Mouse (Mus musculus) liver, postnatal 0 days (tissue): ENCODE data around the gene Rsph3b. TPM values are rescaled to one million over a fixed set of nuclear protein-coding genes. Genes with fewer than 3 reads are reported as not detected.
"Not testable (repeated sequence)": the region's sequence is repeated elsewhere in the genome, so short reads cannot be mapped to it uniquely, and the experiment has no call there.

Source experiments
- ATAC-seq: fragments of 200-750 bp; cut with Nextera tagmentation; 2 replicates; pipeline ENCODE4 v1.8.0; 2017; ENCODE audit warnings: mild to moderate bottlenecking, moderate library complexity
- DNase-seq: peaks from one replicate; pipeline ENCODE4 v3.0.0-alpha.2; 2016
- H3K27ac ChIP-seq: fragments of 300-500 bp; sonication (generic); 2 replicates; pipeline ENCODE4 v1.5.1; 2014; ENCODE audit warnings: antibody characterized with exemption, moderate library complexity, mild to moderate bottlenecking, low read depth
- H3K27me3 ChIP-seq: fragments of 300-500 bp; sonication (generic); 2 replicates; pipeline ENCODE4 v1.6.1; 2014; ENCODE audit warnings: low read length, control low read depth, mixed read lengths; ENCODE audit not compliant: insufficient read depth
- H3K36me3 ChIP-seq: fragments of 300-500 bp; sonication (generic); replicated peaks from 2 replicates; pipeline ENCODE4 v1.6.1; 2014; ENCODE audit warnings: mild to moderate bottlenecking, control low read depth, low read length, moderate library complexity, mixed read lengths; ENCODE audit not compliant: insufficient read depth
- H3K4me1 ChIP-seq: fragments of 300-500 bp; sonication (generic); 2 replicates; pipeline ENCODE4 v1.6.1; 2014; ENCODE audit warnings: antibody characterized with exemption, mild to moderate bottlenecking, control low read depth; ENCODE audit not compliant: insufficient read depth
- H3K4me2 ChIP-seq: fragments of 300-500 bp; sonication (generic); 2 replicates; pipeline ENCODE4 v1.6.1; 2014; ENCODE audit warnings: low read depth, mild to moderate bottlenecking, low read length, moderate library complexity, mixed read lengths
- H3K4me3 ChIP-seq: fragments of 300-500 bp; sonication (generic); 2 replicates; pipeline ENCODE4 v1.5.1; 2014; ENCODE audit warnings: low read depth, low read length
- H3K9ac ChIP-seq: fragments of 300-500 bp; sonication (generic); replicated peaks from 2 replicates; pipeline ENCODE4 v1.6.1; 2014; ENCODE audit warnings: mild to moderate bottlenecking, moderate library complexity
- H3K9me3 ChIP-seq: fragments of 300-500 bp; sonication (generic); 2 replicates; pipeline ENCODE4 v1.6.1; 2016; ENCODE audit warnings: mild to moderate bottlenecking, control low read depth, low read length, mixed read lengths
- CTCF ChIP-seq: sonication (generic); IDR thresholded peaks from 2 replicates; pipeline ENCODE4 v1.5.1; 2016; ENCODE audit warnings: antibody characterized with exemption, low read depth
- WGBS: fragments of 180-500 bp; shearing (Covaris S2); extraction: QIAGEN DNeasy Blood & Tissue Kit; methylation state at CpG from one replicate; pipeline ENCODE4 v1.1.7; 2014; ENCODE audit not compliant: insufficient replicate concordance; 5-methylcytosine and 5-hydroxymethylcytosine counted together
- polyA plus RNA-seq: library from polyadenylated mRNA; unstranded; fragments of >200 nt; fragmentation: Nextera tagmentation; extraction: Ambion mirVana; gene quantifications from 2 replicates; pipeline ENCODE4 v1.2.1, GENCODE M21; 2015

The Rsph3b gene
- polyA plus RNA-seq, 1 experiment from 2014 or later, result 13.2 TPM

GRCm38 (mm10) chr17:6972836-6973396 is 24.4 kb upstream of the Rsph3b start:
- H3K4me1 ChIP-seq, H3K4me3 ChIP-seq, H3K9ac ChIP-seq, H3K36me3 ChIP-seq, H3K27ac ChIP-seq, DNase-seq, H3K4me2 ChIP-seq, H3K9me3 ChIP-seq, ATAC-seq, H3K27me3 ChIP-seq: not testable (repeated sequence)
- 64% methylated on average over 4 of the region's 4 CpGs for WGBS

GRCm38 (mm10) chr17:6971238-6971637 is 22.8 kb upstream of the Rsph3b start:
- H3K9me3 ChIP-seq, H3K36me3 ChIP-seq, H3K27me3 ChIP-seq, ATAC-seq, H3K9ac ChIP-seq, H3K4me2 ChIP-seq, DNase-seq, H3K4me1 ChIP-seq, H3K27ac ChIP-seq, H3K4me3 ChIP-seq: not testable (repeated sequence)
- 68% methylated on average over 8 of the region's 8 CpGs for WGBS

DNA sequence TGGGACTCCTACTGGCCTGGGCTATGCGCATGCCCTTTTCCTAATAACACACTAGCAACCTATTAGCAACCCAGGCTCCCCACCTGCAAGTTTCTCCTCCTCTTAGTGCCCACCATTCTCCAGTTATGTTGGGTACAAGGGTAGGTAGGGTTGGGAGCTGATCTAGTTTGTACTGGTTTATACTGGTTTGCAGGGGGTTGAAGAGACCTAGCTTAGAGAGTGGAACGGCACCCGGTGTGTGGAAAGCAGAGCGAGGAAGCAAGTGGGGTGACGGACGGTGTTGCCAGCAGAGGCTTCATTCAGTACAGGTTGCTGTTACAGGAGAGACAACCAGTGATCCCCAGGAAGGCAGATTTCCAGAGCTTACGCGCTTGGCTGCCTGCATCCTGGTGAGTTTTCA is 21.9 kb upstream of the Rsph3b start, which contains the start of gene Rnaset2b:
Gene Rnaset2b (plus strand): TSS at position 301 of the 400 bp plus-strand sequence.
- H3K4me3 ChIP-seq, H3K4me1 ChIP-seq, H3K27me3 ChIP-seq, H3K4me2 ChIP-seq, DNase-seq, H3K9ac ChIP-seq, H3K27ac ChIP-seq, H3K36me3 ChIP-seq, ATAC-seq, H3K9me3 ChIP-seq: not testable (repeated sequence)
- WGBS, result no CpG with 5 or more reads among the region's 8 CpGs

DNA sequence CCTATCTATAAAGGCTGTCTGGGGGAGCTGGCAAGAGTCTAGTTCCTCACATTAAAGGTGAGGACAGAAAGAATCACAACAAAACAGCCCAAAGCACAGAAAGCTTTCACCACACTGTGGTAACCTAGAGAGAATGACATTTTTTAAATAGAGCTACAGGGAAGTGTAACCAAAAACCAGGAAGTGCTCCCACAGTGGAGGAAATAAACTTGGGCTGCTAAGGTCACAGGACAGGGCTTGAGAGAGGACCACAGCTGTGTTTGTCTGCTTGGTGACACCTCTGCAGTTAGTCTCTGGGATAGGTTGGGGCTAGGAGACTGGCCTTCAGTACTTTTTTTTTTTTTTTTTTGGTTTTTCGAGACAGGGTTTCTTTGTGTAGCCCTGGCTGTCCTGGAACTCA is 19.2 kb upstream of the Rsph3b start:
- 33% methylated on average over 1 of the region's 1 CpGs for WGBS

DNA sequence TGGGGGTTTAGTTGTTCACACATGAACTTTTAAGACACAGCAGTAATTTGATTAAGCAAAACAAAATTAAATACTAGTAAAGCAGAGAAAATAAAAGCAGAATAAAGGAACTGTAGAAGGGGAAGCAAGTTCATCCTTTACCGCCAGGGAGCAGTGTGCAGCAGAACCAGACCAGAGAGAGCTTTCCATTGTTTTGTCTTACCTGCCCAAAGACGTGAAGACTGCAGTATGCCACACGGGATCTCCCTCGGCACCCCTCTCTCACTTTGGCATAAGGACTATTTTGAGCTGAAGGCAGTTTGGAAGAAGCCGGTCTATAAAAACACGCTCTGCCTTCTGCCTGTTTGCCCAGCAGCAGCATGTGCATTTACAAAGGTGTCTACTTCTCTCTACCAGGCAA is 16.9 kb upstream of the Rsph3b start:
- peak; percentile 62 for TF ChIP-seq CTCF
- not testable (repeated sequence) for ATAC-seq, H3K9me3 ChIP-seq, H3K4me2 ChIP-seq, H3K27me3 ChIP-seq, H3K4me3 ChIP-seq, H3K4me1 ChIP-seq, H3K27ac ChIP-seq, H3K36me3 ChIP-seq, H3K9ac ChIP-seq
- peak; percentile 23 for DNase-seq
- 8% methylated on average over 5 of the region's 6 CpGs for WGBS

More for the DNA sequence above, 19.2 kb upstream of the Rsph3b start:
- not testable (repeated sequence) for H3K27me3 ChIP-seq, H3K9me3 ChIP-seq, H3K27ac ChIP-seq, H3K4me1 ChIP-seq, H3K4me3 ChIP-seq, DNase-seq, H3K4me2 ChIP-seq, H3K9ac ChIP-seq, H3K36me3 ChIP-seq
- peak; percentile 38 for ATAC-seq

- not testable (repeated sequence) for H3K4me1 ChIP-seq, H3K36me3 ChIP-seq, H3K9me3 ChIP-seq, H3K27me3 ChIP-seq, ATAC-seq, H3K4me2 ChIP-seq, H3K4me3 ChIP-seq, H3K9ac ChIP-seq
- 0 out of 2 replicates have a peak overlapping the region, but pooled peaks have one; percentile 34 for H3K27ac ChIP-seq
- 40% methylated on average over 4 of the region's 4 CpGs for WGBS
- DNase-seq, result peak; percentile 22
These were observed 14.5 kb upstream of the Rsph3b start for GRCm38 (mm10) chr17:6962936-6963335.

DNA sequence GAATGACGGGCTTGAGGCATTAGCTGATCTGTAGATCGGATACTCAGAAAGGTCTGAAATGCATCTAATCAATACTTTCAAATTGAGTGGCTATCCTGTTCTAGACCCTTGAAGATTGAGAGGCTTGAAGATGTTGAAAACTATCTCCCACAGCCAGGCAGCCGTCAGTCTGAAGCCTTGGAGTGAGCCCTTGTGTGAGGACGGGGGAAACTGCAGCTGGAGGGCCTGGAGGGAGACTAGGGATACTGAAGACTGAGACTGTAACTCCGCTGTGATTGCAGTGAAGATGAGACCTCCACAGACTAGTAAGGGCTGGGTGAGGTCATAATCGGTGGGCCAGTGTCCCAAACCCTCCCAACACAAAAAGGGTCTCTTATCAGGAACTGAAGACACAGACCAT is 13.9 kb upstream of the Rsph3b start:
- H3K4me3 ChIP-seq, ATAC-seq, DNase-seq, H3K4me2 ChIP-seq, H3K9ac ChIP-seq, H3K9me3 ChIP-seq, H3K27me3 ChIP-seq, H3K4me1 ChIP-seq, H3K36me3 ChIP-seq: not testable (repeated sequence)
- peak overlapping the region; percentile 51; the same call in 1 of the 2 replicates for H3K27ac ChIP-seq
- WGBS, result 56% methylated on average over 3 of the region's 6 CpGs

DNA sequence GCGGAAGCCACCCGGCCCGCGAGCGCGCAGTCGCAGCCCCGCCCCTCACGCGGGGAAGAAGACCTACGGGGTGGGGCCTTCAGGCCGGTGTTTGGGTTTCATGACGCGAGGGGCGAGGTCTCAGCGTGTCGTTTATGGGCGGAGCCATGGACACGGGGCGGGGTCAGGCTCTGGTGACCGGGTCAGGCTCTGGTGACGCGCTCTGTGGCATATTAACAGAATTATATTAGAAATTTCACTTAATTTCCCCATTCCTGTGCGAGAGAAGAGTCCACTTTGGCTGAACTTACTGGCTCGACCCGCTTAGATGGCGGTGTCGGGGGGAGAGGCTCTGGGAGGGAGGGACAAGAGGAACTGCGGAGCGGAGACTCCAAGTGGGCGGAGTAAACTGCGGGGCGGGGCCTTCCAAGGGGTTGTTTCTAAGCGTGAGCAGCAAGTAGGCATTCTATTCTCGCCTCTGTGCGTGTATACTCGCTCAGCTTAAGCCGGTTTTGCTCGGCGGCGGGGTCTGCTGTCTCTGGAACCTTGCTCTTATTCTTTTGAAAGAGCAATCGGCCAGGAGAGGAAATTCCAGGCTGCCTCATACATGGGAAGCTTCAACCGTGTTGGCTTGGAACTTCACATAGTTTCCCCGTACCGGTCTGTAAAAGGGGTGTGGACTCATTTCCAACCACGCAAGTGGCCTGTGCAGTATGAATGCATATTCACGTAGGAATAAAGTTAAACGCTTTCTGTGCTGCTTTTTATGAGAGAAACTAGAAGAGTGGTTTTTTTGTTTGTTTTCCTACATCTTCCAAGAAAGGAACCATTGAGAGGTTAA is 12.9 kb upstream of the Rsph3b start:
- 4% methylated on average over 10 of the region's 48 CpGs for WGBS
- not testable (repeated sequence) for H3K27me3 ChIP-seq, H3K4me1 ChIP-seq, H3K9ac ChIP-seq, H3K9me3 ChIP-seq, H3K36me3 ChIP-seq
- H3K4me3 ChIP-seq, result peak overlapping the region; percentile 55
- peak overlapping the region; percentile 54 for H3K4me2 ChIP-seq
- DNase-seq, result peak; percentile 17
- H3K27ac ChIP-seq, result 0 out of 2 replicates have a peak overlapping the region, but pooled peaks have one; percentile 55
- peak; percentile 97 for ATAC-seq

- peak within 1 kb of the TSS; percentile 69 for H3K9ac ChIP-seq
- H3K4me1 ChIP-seq, H3K36me3 ChIP-seq, H3K9me3 ChIP-seq, H3K27me3 ChIP-seq: not testable (repeated sequence)
- peak within 1 kb of the TSS; percentile 55 for H3K4me3 ChIP-seq
- WGBS, result under 1% methylated on average over 36 of the region's 51 CpGs
- H3K4me2 ChIP-seq, result peak within 1 kb of the TSS; percentile 62
- ATAC-seq (peak; percentile 30), DNase-seq (peak; percentile 40)
- H3K27ac ChIP-seq, result peak within 1 kb of the TSS; percentile 80
These were observed 12.3 kb upstream of the Rsph3b start, which contains the start of gene Tagap1 for GRCm38 (mm10) chr17:6960776-6961175. Gene Tagap1 (minus strand): TSS chr17:6961156.
